Mouse (Mus musculus) spleen, embryonic (tissue): Measurements from ENCODE around the gene Xpo5.

Experiments used
- CTCF ChIA-PET: fragments of 350-600 bp; sonication (Branson Sonifier 250); formaldehyde crosslinking; loops from one replicate; lab custom pipeline; 2022; lab: Charles Lee

Xpo5 gene

GRCm38 (mm10) chr17:46284653-46285052 is 82.1 kb downstream of the Xpo5 start:
- CTCF ChIA-PET, result interaction anchor here (1.0 kb wide), 1 partner anchor 912 kb away, joined by 3 read pairs; no protein-coding TSS in a partner anchor

GRCm38 (mm10) chr17:46285407-46285806 is 82.8 kb downstream of the Xpo5 start:
- CTCF ChIA-PET, result no interaction called here

- CTCF ChIA-PET, result no interaction called here
Measured at GRCm38 (mm10) chr17:46287678-46288095, 85.1 kb downstream of the Xpo5 start.
